Mouse (Mus musculus) monocyte, adult 2 months (primary cell): ENCODE measurements around the gene Itpkb.

Experiments
- DNase-seq, 2 experiments: peaks; one replicate each; pipeline ENCODE4 v3.0.0; 2022; ENCODE audit warnings: low spot score in 2 of 2, low read depth in 1 of 2

The Itpkb gene

DNA sequence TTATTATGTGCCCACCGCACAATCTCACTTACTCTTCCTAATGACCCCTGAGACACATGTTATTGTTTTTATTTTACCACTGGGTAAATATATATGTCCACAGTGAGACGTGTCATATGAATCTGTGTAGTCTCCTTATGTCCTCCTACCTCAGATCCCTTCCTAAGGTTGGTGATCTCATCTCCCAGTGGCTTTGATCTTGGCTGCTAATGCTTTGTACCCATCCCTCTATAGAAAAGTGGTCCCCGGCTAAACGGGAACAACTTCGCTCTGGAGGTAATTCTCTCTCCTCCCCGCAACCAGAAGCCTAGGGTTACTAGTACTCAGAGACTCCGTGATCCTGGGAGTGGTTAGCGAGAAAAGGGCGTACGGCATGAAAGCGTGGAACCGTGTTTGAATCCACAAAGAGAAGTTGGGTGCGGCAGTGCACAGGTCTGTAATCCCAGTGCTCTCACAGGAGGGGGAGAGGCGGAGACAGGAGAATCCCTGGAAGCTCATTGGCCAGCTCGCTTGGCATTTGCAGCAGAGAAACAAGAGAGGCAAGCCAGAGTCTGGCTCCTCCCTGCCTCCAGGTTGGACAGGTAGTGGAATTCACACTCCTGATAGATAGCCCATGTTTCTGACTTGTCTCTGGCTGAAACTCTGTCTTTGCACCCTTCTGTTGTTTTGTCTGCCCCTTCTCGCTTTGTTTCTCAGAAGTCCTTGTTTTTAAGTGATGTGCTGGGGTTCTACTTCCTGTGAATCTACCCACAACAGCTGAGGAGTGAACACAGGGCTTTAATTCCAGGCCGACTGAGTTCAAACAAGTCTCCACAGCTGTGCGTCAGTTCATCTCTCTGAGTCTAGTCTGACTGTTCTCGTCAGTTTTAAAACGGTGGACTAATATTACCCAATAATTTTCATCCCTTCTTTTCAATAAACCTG, 16.5 kb upstream of the Itpkb start:
- no peak for DNase-seq

DNA sequence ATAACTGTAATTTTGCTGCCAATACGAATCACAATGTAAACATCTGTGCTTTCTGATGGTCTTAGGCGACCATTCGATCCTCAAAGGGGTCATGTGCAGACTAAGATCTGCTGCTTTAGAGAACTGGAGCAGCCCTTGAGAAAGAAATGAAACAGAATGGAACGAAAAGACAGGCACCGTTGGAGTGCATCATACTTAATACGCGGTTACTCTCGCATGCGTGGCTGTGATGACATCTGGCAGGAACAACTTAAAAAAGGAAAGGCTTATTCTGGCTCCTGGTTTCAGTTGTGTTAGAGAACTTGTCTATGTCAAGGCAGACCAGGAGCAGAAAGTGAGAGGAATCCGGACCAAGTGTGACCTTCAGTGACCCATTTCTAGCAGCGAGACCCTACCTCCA, 15.6 kb upstream of the Itpkb start:
- no peak for DNase-seq

DNA sequence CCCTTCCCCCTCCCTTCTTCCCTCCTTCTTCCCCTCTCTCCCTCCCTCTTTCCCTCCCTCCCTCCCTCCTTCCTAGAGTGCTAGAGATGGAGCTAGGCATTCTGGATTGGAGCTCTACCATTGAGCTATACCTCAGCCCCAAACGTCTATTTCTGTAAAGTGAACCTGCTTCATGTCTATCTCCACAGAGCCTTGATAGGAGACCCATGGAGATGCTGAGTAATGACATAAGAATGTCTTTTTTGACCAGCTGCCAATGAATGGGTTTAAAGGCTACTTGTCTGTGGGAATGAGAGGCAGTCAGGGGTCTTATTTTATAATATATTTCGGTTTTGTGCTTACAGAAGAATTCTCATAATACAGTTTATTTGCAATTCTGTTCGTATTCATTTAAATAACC, 15.2 kb upstream of the Itpkb start:
- no peak for DNase-seq

DNA sequence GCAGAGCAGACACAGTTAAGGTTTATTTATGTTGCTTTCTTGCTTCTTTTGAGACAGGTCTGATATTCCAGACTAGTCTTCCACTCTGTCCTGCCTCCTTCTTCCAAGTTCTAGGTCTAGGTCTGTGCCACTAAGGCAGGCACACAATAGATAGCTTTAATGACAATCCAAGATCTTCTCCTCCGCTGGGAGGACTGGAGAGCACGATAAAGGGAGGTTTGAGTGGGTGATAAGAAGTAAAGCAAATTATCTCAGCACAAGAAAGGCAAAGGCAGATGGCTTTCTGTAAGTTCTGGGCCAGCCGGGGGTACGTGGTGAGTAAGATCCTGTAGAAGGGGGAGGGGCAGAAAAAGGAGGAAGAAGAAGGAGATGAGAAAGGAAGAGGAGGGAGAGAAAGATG, 12.8 kb upstream of the Itpkb start:
- no peak for DNase-seq

GRCm38 (mm10) chr1:180318407-180318806, 11.9 kb upstream of the Itpkb start:
- DNase-seq: no peak

DNA sequence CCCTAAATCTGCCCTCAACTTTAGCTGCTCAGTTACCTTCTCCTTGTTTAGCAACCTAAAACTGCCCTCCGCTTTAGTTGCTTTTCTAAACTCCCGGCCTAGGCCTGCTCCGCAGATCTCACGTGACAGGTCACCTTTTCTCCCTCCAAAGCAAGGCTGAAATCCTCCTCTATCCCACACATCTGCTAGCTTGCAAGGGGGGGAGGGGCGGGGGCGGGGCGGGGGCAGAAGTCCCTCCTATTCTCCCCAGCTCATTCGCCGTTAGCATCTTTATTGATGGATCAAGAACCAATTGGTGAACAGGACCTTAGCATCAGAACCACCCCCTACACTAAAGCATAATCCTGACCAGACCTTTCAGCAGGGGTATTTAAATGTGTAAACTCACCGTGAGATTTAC, 10.4 kb upstream of the Itpkb start:
- DNase-seq: no peak

- DNase-seq: no peak
Observed at GRCm38 (mm10) chr1:180322896-180323295, 7.4 kb upstream of the Itpkb start.

DNA sequence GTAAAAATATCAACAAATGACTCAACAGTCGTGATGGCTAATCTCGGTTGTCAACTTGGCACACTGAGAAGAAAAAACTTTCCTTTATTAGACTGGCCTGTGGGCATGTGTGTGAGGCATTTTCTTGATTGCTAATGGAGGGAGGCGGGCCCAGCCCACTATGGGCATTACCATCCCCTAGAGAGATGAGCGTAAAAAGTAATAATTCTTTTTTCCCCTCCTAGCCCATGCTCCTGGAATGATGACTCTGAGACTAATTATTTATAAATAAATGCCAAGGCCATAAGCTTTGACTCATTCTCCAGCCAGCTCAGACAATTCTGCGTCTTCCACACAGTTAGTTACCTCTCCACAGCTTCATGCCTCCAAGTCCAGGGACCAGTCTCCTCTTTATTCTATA, 6.8 kb upstream of the Itpkb start:
- DNase-seq: no peak

DNA sequence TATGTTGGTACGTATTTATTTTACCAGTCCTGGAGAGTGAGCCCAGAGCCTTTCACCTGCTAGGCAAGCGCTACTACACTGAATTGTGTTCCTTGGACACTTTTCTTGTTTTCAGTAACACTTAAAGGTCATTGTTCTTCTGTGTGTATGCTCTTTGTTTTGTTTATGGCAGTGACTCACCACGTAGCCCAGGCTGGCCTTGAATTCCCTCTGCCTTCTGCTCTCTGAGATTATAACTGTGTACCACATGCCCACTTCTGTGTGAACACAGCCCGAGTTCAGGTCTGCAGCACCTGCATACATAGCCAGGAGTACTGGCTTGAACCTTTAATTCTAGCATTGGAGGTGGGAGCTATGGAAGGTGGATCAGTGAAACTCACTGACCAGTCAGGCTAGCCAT, 6.0 kb upstream of the Itpkb start:
- no peak for DNase-seq

GRCm38 (mm10) chr1:180328794-180329665, 1.3 kb upstream of the Itpkb start:
- no peak for DNase-seq

DNA sequence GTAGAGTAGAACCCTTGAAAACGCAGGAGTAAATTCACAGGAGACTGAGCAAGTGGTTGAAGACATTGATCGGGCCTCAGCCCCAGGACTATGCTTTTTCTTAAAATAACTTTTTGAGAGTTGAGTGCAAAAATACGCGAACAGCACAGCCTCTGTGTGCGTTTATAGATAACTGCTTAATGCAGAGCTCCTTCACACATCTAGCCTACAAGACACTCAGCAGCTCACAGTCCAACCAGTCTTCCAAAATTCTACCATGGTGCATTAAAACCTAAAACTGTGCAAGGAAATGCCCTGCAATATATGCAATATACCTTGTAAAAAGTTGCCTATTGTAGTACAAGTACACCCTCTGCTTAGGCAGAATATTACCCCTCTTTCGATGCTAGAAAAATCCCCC, 579 bp upstream of the Itpkb start:
- no peak for DNase-seq

DNA sequence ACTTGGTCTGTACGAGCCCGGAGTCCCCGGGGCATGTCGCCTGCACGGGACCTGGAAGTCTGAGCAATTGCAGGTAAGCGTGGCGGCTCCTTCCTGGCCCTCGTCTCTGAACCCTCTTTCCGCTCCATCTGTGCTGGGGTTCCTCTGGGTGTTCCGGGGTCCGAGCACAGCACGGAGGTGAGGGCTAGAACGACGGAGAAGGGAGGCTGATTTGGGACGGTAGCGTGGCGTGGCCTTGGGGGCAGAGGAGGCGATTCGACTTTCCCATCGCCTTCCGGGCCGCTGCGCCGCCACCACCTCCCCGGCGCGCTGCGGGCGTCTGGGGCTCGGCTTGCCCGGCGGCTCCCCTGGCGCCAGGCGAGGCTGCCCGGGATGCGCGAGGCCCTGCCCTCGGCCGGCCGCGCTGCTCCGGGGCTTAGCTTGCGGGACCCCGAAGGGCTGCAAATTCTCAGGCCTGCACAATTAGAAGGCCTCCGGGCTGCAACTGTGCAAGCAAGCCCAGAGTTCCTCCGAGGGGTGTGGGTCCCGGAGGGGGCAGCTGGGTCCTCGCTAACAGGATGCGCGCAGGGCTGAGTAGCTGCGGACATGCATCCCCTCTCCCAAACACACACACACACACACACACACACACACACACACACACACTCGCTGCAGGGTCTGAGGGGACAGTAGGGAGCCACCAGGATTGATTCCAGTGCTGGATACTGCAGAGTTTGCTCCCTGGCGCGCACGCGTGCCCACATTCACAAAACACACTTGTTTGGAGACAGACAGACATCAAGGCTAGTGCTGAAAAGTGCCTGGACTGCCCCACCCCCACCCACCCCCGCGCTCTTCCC, 641 bp downstream of the Itpkb start:
- DNase-seq: no peak

DNA sequence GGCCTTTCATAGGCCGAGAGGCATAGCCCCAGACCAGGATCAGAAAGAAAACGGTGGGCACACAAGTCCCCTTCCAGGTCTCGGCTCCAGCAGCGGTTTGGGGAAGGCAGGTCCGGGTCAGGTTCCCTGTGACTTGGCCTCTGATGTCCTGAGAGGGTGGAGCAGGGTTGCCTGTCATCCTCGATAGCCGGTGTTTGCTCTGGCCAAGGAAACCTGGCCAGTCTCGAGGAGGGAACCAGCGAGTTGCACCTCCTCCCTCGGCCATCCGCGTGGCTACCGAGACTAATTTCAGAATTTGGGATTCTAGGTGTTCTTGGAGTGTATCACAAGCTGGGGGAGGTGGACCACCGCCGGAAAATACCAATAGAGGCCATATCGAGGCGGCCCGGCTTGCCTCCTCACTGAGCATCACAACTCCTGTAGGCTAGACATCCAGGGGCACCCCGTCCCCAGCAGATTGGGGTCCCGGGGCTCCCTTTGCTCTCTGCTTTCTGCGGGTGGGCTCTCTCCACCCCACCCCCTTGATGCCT, 1.3 kb downstream of the Itpkb start:
- no peak for DNase-seq

GRCm38 (mm10) chr1:180332076-180332927, 2.0 kb downstream of the Itpkb start:
- DNase-seq: no peak

GRCm38 (mm10) chr1:180332928-180333440, 2.7 kb downstream of the Itpkb start:
- DNase-seq: no peak

DNA sequence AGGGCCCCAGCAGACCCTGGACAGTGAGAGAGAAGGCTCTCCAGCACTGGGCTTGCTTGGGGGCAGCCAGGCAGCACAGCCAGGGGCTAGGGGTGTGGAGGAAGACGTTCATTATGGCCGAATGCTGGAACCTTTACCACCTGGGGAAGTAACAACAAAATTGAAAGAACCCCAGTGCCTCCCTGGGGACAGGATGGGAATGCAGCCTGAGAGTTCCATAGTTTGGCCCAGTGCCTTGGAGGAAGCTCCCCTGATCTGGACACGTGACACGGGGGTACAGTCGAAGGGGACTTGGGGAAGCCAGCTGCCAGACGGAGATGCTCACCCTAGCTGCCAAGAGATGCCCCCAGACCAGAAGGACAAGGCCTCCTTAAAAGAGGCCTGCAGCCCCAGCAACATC, 3.3 kb downstream of the Itpkb start:
- no peak for DNase-seq

DNA sequence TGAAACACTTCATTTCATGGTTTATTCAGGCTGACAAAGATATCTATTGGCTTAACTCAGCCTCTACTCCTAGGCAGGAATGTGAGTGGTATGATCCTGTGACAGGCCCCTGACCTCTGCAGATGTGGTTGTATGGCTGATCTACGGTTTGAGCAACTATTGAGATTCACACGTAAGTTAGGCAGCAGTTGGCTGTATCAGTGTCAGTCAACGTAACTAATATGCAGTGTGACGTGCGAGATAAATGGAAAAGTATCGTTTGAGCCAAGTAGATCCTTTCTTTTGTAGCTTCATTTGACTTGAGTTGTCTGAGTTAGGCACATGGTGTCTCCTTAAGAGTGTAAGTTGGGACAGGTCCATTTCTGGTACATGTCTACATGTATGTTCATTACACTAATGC, 4.3 kb downstream of the Itpkb start:
- DNase-seq: no peak

- DNase-seq: no peak
Observed at GRCm38 (mm10) chr1:180335513-180336375, 5.5 kb downstream of the Itpkb start.

DNA sequence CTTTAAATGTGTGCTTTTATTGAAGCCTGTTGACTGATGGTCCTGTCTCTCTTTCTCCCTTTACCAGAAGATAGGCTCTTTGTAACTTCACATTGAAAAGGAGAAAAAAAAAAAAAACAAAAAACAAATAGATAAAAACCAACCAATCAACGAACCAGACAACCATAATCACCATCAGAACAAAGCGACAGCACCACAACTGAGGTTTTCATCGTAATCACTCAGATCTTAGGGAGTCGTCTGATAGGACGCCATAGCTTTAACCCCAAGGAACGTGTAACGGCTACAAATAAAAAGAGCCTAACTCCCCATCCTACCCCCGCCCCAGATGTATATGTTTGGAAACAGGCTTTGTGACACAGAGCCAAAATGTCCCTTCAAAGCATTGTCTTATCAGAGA, 8.1 kb downstream of the Itpkb start:
- no peak for DNase-seq
